Mouse (Mus musculus) heart, postnatal 25 days (tissue): ENCODE measurements around the gene Pllp. TPM values are rescaled to one million over a fixed set of nuclear protein-coding genes. Genes with fewer than 3 reads are reported as not detected.

Experiments used
- DNase-seq: peaks from one replicate; pipeline ENCODE4 v3.0.0; 2022; ENCODE audit warnings: low spot score
- intact Hi-C: fragments of 180-260 bp; cut with DNase I; formaldehyde crosslinking; loops from one replicate; pipeline ENCODE4 v1.15.1; 2025
- total RNA-seq, 2 experiments: library from RNA; stranded (reverse); gene quantifications; 2 replicates each; pipeline ENCODE4 v1.2.3; 2021

Gene Pllp
- total RNA-seq, 2 experiments from 2014 or later: 0.39 TPM; not detected in 1

GRCm38 (mm10) chr8:94704669-94704984 lies 8.5 kb upstream of the Pllp start:
- intact Hi-C loops: loop anchor here (1.0 kb wide), 1 partner anchor 108 kb away; no protein-coding TSS in a partner anchor
- DNase-seq: no peak

- DNase-seq: peak; percentile 89
- intact Hi-C loops: loop anchor here (1.0 to 2.0 kb wide), 4 partner anchors 37 to 175 kb away; partner anchors contain the start of gene Arl2bp
These were observed 8.0 kb upstream of the Pllp start for GRCm38 (mm10) chr8:94703972-94704668.

GRCm38 (mm10) chr8:94702844-94703813 lies 7.1 kb upstream of the Pllp start:
- peak; percentile 54 for DNase-seq
- intact Hi-C loops: loop anchor here (2.0 kb wide), 3 partner anchors 36 to 174 kb away; partner anchors contain the start of gene Arl2bp

- no peak for DNase-seq
- intact Hi-C loops: loop anchor here (2.0 kb wide), 3 partner anchors 35 to 173 kb away; partner anchors contain the start of gene Arl2bp
These were observed 6.1 kb upstream of the Pllp start for GRCm38 (mm10) chr8:94702156-94702555.

GRCm38 (mm10) chr8:94700421-94700935 lies 4.4 kb upstream of the Pllp start:
- intact Hi-C loops: loop anchor here (2.0 kb wide), 1 partner anchor 210 kb away; no protein-coding TSS in a partner anchor

GRCm38 (mm10) chr8:94699366-94699765 lies 3.3 kb upstream of the Pllp start:
- no peak for DNase-seq
- intact Hi-C loops: no loop called here

More at GRCm38 (mm10) chr8:94700421-94700935, 4.4 kb upstream of the Pllp start:
- DNase-seq: no peak

- DNase-seq: no peak
- intact Hi-C loops: no loop called here
These were observed 1.9 kb upstream of the Pllp start for GRCm38 (mm10) chr8:94697956-94698355.

GRCm38 (mm10) chr8:94696566-94696965 lies 488 bp upstream of the Pllp start:
- intact Hi-C loops: no loop called here
- no peak for DNase-seq

GRCm38 (mm10) chr8:94695341-94695993 lies 611 bp downstream of the Pllp start:
- DNase-seq: no peak
- intact Hi-C loops: no loop called here

GRCm38 (mm10) chr8:94694701-94695100 lies 1.4 kb downstream of the Pllp start:
- DNase-seq: no peak
- intact Hi-C loops: no loop called here

- intact Hi-C loops: no loop called here
- no peak for DNase-seq
These were observed 10.1 kb downstream of the Pllp start for GRCm38 (mm10) chr8:94685953-94686352.

- no peak for DNase-seq
- intact Hi-C loops: no loop called here
These were observed 11.8 kb downstream of the Pllp start for GRCm38 (mm10) chr8:94684287-94684686.

- DNase-seq: no peak
- intact Hi-C loops: no loop called here
These were observed 13.2 kb downstream of the Pllp start for GRCm38 (mm10) chr8:94682732-94683524.

- intact Hi-C loops: no loop called here
- no peak for DNase-seq
These were observed 15.7 kb downstream of the Pllp start for GRCm38 (mm10) chr8:94680414-94680813.

- intact Hi-C loops: no loop called here
- no peak for DNase-seq
These were observed 17.5 kb downstream of the Pllp start for GRCm38 (mm10) chr8:94678582-94678981.

GRCm38 (mm10) chr8:94675923-94676322 lies 20.2 kb downstream of the Pllp start:
- DNase-seq: no peak
- intact Hi-C loops: no loop called here

GRCm38 (mm10) chr8:94674384-94674783 lies 21.7 kb downstream of the Pllp start:
- DNase-seq: no peak
- intact Hi-C loops: no loop called here

- DNase-seq: peak; percentile 91
- intact Hi-C loops: loop anchor here (2.0 kb wide), 1 partner anchor 36 kb away; no protein-coding TSS in a partner anchor
These were observed 29.4 kb downstream of the Pllp start, which contains the start of gene Arl2bp for GRCm38 (mm10) chr8:94666456-94667308. Arl2bp (plus strand) TSS chr8:94666600.
